Mouse (Mus musculus) liver (tissue): Measurements from ENCODE around the gene Msantd2.

ENCODE experiments used
- DNase-seq: peaks from one replicate; pipeline ENCODE4 v3.0.0-alpha.2; 2020; ENCODE audit warnings: mixed read lengths

The Msantd2 gene

GRCm38 (mm10) chr9:37506023-37506422 is 16.9 kb downstream of the Msantd2 start:
- no peak for DNase-seq

DNA sequence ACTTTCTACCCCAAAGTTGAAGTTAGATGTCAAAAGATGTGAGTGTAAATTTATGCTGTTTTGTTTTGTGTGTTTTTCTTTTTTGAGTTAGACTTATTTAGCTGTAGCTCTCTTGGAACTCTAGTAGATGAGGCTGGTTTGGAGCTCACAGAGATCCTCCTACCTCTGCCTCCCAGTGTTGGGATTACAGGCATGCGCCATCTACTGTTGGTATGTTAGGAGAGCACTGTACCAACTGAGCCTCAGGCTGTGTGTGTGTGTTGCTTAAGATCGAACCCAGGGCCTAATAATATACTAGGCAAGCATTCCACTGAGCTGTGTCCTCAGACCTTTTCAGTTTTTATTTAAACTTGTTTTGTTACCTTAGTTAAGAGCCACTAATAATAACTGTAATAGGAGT is 23.0 kb downstream of the Msantd2 start:
- no peak for DNase-seq

GRCm38 (mm10) chr9:37514456-37514855 is 25.3 kb downstream of the Msantd2 start:
- no peak for DNase-seq

DNA sequence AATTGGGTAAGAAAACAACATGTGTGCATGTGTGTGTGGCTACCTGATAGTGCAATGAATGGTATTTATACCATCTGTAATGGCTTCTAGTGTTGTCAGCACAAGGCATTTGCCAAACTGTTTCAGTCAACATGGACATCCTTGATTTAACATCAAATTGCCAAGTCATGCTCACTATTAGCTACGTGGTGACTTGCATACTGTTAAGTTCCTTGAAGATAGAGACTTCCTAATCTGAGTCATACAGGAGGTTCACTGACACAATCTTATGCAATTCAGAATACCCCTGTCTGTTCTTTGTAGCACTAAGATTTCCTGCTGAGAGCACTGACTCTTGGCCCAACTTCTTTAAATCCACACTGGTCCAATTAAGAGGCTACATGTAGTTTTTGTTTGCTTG is 28.3 kb downstream of the Msantd2 start:
- no peak for DNase-seq

DNA sequence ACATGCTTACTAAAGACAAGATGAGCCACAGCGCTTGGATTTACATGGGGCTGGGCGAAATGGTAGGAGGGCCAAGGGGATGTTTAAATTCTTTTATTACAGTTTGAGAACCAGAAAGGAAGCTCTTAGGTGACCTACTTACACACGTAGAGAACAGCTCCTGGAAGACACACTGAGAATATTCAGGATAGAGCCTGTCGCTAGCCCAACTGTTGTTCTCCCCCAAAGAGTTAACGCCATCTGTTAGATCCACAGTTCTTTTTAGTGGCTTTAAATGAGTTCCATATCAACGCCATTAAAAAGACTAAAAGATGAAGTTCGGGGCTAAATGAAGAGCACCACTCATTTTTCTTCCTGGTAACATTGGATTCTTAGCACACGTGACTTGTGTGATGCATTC is 29.9 kb downstream of the Msantd2 start:
- DNase-seq = no peak

DNA sequence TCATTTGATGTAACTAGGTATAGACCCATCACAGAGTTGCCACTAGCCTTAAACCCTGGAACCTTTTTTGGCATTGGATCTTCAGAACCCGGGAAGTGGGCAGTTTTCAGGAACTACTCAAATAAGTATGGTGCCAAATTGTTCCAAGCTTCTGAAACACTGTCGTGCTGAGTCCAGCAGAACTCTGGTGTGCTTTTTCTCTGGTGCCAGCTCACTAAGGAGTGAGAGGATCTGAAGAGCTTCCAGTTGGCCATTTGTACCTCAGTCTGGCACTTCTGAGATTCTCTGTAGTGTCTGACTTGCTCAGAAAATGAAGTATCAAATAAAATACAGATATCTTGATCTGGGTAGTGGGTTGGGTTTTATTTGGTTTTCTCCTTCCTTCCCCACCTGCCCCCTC is 30.9 kb downstream of the Msantd2 start:
- DNase-seq = no peak

DNA sequence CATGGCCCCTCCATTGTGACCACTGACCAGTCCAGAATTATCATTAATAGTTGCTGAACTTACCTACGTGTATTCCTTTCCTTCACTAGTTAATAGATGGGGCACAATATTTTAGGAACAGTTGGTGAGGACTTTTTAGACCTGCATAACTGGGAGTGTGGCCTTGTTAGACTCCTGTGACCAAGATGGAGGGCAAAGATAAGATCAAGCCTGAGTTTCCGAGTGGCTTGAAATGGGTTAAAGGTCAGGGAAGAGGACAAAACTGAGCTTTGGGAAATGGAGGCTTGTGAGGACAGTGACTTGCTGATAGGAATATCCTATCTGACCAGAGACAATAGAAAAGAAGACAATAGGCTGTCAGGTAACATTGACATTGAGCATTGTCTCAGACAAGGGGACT is 36.3 kb downstream of the Msantd2 start:
- no peak for DNase-seq

DNA sequence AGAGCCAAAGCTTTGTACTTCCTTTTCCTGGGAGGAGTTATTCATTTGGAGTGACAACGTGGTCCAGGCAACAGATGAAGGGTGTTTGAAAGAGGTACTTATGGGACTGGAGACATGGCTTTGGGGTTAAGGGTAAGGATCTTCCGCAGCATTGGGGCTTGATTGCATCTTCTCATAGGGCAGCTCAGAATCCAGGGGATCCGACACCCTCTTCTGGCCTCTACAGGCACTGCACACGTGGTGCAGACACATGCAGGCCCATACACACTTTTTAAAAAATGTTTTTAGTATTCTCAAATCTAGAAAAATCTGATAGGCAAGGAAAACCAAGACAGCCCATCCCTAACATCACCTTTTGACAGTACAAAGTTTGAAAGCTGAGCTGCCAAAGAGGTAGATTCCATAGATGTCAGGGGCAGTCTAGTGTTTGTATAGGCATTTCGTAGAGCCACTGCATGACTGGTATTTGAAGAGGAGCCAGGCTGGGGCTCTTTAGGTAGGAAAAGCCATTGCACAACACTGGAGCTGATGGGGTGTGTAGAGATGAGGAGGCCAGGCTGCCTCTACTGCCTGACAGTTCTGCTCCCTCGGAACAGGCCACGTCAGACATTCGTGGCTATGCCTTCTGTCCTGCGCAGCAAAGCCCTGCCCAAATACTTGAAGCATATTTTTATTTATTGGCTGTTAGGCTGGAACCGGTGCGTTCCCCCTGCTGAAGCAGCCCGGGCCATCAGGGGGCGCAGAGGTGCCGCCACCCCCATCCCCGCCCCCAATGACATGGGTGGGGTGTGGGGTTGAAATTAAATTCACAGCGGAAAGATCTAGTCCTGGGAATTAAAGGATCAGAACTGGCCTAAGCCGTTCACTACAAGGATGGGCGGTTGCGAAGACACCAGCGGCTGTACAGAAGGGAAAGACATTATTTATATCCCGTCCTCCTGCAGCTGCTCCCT is 37.6 kb downstream of the Msantd2 start:
- no peak for DNase-seq

DNA sequence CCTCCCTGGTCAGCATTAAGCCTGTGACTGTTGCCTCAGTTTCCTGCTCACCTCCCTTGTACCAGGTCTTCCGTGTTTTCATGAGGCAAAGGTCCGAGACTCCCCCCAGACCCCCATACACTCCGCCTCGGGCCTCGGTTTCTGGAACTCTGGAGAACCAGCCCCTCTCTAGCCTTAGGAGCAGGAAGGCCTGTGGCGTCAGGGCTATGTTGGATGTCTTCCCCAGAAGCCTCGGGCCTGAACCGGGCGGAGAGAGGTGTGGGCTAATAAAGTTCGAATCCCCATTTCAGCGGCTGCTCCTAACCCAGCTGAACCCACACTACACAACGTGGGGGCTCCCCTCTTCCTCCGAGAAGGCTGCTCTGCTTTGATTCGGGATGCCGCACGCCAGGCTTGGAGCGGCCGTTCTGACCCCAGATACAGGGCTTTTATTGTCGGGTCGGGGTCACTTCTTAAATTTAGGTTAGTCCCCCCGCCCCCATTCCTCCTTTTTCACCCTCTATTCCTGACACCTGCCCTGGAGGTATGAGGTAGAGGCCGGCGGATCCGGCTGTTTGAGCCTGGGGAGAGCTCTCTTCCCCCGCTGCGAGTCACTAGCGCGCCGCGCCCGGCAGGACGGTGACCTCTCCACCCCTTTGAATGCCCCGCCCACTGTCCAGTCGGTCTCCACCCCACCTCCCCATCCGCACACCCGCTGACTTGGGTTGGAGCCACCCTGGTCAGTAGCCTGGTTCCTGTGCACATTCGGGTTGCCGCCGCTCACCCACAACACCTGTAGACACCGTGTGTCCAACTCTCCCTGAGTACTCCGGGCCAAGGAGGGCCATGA is 38.5 kb downstream of the Msantd2 start, which contains the start of gene Esam:
Esam (plus strand) TSS at position 683 of the 829 bp plus-strand sequence.
- peak; percentile 62 for DNase-seq

DNA sequence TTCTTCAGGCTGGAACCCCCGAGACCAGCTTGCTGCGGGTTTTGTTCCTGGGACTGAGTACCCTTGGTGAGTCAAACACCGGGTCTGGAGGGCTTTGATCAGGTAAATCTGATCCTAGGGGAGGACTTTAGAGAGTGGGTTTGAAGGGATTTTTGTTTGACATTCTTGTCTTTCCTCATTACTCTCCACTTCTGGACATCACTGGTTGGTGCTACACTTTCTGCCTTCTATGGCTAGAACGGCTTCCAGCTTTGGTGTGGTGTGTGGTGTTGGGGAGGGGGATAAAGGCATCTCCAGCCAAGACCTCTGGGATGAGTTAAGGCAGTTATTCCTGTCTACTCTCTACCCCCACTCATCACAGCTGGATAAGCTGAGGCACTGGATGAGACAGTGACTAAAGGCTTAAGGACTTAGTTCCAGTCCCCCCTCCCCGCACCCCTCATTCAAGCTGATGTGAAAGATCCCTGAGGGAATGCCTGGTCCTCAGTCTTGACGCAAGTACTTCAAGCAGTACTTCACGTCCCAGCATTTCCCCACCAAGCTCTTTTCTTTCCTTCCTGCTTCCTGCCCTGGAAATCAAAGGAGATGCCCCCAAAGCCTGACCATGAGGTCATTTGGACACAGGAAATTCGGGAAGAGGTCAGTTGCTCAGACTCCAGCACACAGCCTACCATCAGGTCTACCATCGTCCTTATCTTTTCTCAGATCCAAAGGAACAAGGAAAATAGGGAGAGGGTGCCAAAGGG is 39.3 kb downstream of the Msantd2 start:
- no peak for DNase-seq

- DNase-seq = peak; percentile 49
These were observed 41.1 kb downstream of the Msantd2 start for GRCm38 (mm10) chr9:37530031-37530887.

- peak; percentile 48 for DNase-seq
These were observed 42.0 kb downstream of the Msantd2 start for GRCm38 (mm10) chr9:37530888-37531705.

DNA sequence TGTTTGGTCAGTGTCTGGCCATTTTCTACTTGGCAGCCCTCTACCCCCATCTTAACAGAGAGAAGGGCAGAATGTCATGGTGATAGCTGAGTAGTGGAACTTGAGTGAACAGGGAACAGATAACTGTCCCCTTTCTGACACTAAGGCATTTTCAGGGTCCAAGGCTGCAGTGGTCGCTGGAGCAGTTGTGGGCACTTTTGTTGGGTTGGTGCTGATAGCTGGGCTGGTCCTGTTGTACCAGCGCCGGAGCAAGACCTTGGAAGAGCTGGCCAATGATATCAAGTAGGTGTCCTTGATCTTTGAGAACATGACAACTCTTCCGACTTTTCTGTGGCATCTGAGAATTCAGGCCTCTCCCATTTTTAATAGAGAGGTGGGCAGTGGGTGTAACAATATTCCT is 47.7 kb downstream of the Msantd2 start:
- no peak for DNase-seq

DNA sequence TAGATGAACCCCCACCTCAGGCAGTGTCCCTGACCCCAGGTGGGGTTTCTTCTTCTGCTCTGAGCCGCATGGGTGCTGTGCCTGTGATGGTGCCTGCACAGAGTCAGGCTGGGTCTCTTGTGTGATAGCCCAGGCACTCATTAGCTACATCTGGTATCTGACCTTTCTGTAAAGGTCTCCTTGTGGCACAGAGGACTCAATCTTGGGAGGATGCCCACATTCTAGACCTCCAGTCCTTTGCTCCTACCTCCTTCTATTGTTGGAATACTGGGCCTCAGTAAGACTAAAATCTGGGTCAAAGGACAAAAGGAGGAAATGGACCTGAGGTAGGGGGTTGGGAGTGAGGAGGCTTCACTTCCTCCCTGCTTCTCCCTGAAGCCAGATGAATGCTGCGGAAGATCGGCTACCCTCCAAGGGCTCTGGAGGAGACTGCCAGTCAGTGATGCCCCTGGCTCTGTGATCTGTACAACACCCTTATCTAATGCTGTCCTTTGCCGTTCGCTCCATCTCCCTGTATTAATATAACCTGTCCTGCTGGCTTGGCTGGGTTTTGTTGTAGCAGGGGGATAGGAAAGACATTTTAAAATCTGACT is 48.6 kb downstream of the Msantd2 start:
- DNase-seq = no peak

DNA sequence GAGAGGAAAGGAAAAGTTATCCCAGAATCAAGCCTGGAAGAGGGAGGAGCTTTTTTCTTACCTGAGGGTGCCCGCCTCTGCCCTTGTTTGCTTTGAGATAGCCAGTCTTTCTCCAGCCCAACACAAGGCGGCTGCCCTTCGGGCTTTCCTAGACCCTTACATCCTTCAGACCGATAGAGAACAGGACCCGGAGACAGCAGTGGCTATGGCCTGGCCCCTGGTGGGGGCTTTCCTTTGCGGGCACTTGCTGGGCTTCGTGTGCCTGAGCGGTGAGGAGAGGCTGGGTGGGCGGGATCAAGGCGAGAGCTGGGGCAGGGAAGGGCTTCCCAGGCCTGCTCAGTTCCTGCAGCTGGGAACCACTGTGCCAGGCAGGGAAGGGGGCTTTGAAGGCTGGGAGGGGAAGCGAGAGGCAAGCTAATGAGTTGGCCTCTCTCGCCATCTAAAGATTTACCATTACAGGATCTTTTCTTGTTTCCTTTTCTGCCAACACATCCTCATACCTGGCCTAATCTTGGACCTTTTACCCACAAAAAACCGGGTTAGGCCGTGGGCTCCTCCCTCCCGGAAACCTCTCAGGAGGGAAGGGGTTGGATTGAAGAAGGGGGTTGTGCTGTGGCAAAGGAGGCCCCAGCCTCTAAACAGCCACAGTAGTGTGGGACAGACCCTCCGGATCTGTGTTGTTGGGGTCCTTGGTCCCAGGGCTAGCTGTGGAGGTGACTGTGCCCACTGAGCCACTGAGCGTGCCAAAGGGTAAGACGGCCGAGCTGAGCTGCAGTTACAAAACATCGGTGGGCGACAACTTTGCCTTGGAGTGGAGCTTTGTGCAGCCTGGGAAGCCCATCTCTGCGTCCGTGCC is 50.3 kb downstream of the Msantd2 start, which contains the start of gene Vsig2:
Vsig2 (plus strand) TSS at position 86 of the 856 bp plus-strand sequence.
- DNase-seq = no peak

DNA sequence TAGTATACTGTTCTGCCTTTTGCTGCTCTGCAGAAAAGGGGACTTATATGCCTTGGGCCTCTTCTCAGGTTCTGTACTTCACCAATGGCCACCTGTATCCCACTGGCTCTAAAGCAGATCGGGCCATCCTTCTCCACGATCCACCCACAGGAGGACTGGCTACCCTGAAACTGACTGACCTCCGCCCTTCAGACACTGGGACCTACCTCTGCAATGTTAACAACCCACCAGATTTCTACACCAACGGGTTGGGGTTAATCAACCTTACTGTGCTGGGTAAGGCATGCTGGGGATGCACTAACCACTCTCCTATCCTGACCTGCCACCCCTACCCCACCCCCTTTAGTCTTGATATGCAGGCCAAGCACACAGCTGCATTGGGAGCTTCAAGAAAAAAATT is 51.1 kb downstream of the Msantd2 start:
- no peak for DNase-seq

DNA sequence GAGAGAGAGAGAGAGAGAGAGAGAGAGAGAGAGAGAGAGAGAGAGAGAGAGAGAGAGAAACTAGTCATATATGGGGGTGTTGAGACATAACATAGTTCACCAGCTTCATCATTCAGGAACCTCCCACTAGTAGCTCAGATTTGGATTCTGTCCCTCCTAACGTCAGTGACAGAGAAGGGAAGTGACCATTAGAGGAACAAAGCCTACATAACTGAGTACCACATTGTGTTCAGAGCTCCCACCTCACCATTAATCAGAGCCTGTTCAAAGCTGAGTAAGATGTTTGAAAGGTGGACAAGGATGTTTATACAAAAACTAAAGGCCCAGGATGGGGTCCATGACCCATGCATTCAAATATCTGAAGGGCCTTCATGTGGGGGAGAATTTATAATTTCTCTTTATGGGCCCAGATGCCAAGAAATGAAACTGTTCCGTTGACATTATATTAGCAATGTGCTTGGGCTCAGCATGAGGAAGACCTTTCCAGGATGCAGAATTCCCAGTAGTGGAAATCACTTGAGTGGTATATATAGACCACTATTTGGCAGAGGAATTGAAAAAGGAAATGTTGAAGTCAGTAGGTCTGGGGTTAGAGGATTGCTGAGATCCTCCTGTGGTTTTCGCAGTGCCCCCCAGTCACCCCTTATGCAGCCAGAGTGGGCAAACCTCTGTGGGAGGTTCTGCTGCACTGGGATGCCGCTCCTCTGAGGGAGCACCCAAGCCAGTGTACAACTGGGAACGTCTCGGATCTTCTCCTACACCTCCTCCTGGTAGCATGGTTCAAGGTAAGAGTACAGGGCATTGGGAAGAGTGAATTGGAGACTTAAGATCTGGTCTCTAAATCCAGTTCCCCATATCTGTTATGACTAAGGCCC is 51.8 kb downstream of the Msantd2 start:
- DNase-seq = no peak

- DNase-seq = no peak
These were observed 52.9 kb downstream of the Msantd2 start for GRCm38 (mm10) chr9:37541851-37542642.
